Mouse (Mus musculus) kidney, adult 8-10 months (tissue): ENCODE measurements around the gene Mad1l1.
"Not testable (repeated sequence)": the region's sequence is repeated elsewhere in the genome, so short reads cannot be mapped to it uniquely, and the experiment has no call there.

ENCODE experiments used
- DNase-seq, 2 experiments: peaks; one replicate each; pipeline ENCODE4 v3.0.0; 2022

Gene Mad1l1

GRCm38 (mm10) chr5:140321042-140321755 is at the start of gene Mad1l1, which contains the start of gene Nudt1:
Gene Mad1l1 (minus strand): TSS chr5:140321552.
Gene Nudt1 (plus strand): TSS chr5:140321656.
- peak; percentile 95 for DNase-seq

GRCm38 (mm10) chr5:140370446-140371254 is 49.3 kb upstream of the Mad1l1 start:
- DNase-seq, result peak; percentile 48 to 66

GRCm38 (mm10) chr5:140369466-140369865 is 48.1 kb upstream of the Mad1l1 start:
- DNase-seq, result no peak

- no peak for DNase-seq
These were observed 47.6 kb upstream of the Mad1l1 start for GRCm38 (mm10) chr5:140368926-140369325.

GRCm38 (mm10) chr5:140368126-140368525 is 46.8 kb upstream of the Mad1l1 start:
- DNase-seq, result not testable (repeated sequence)

- DNase-seq, result peak; percentile 75 to 87
These were observed 43.1 kb upstream of the Mad1l1 start for GRCm38 (mm10) chr5:140364415-140364814.

GRCm38 (mm10) chr5:140359930-140360674 is 38.8 kb upstream of the Mad1l1 start:
- DNase-seq, result peak; percentile 74 to 75

GRCm38 (mm10) chr5:140357466-140357865 is 36.1 kb upstream of the Mad1l1 start:
- DNase-seq, result no peak

GRCm38 (mm10) chr5:140355934-140356333 is 34.6 kb upstream of the Mad1l1 start:
- no peak for DNase-seq

- peak; percentile 44 to 49 for DNase-seq
These were observed 31.0 kb upstream of the Mad1l1 start for GRCm38 (mm10) chr5:140352352-140352751.

GRCm38 (mm10) chr5:140350731-140351497 is 29.6 kb upstream of the Mad1l1 start:
- peak; percentile 61 to 71 for DNase-seq

- no peak for DNase-seq
These were observed 28.5 kb upstream of the Mad1l1 start for GRCm38 (mm10) chr5:140349882-140350281.

GRCm38 (mm10) chr5:140346050-140346449 is 24.7 kb upstream of the Mad1l1 start:
- DNase-seq, result no peak

- no peak for DNase-seq
These were observed 23.9 kb upstream of the Mad1l1 start for GRCm38 (mm10) chr5:140345244-140345643.

- no peak for DNase-seq
These were observed 21.5 kb upstream of the Mad1l1 start for GRCm38 (mm10) chr5:140342880-140343279.

GRCm38 (mm10) chr5:140339836-140340235 is 18.5 kb upstream of the Mad1l1 start:
- DNase-seq, result no peak

- DNase-seq, result no peak
These were observed 17.4 kb upstream of the Mad1l1 start for GRCm38 (mm10) chr5:140338779-140339178.

GRCm38 (mm10) chr5:140336680-140337079 is 15.3 kb upstream of the Mad1l1 start:
- DNase-seq, result no peak

GRCm38 (mm10) chr5:140333631-140334030 is 12.3 kb upstream of the Mad1l1 start:
- DNase-seq, result no peak

- no peak for DNase-seq
These were observed 11.2 kb upstream of the Mad1l1 start for GRCm38 (mm10) chr5:140332519-140332918.

GRCm38 (mm10) chr5:140331615-140332512 is 10.5 kb upstream of the Mad1l1 start, which contains the start of gene Mrm2:
Gene Mrm2 (minus strand): TSS chr5:140331898.
- peak; percentile 75 to 85 for DNase-seq
